ENCODE assay signal across 10 mouse cellular contexts in genomic region chr2:172547807-172548586, GRCm38 (mm10). TPM values are rescaled to one million over a fixed set of nuclear protein-coding genes. Genes with fewer than 3 reads are reported as not detected.
DNase-seq lines count a peak whose midpoint lies in the region; ATAC-seq lines count a peak whose summit lies in the region.
"Had no signal": no experiment of that assay in that cellular context is flagged by ENCODE, and none has a peak within 500 bp of the region (broad histone marks: within the 10 kb centered on the region; RNA-seq: fewer than 3 reads in every experiment).

No protein-coding gene starts in this region.

- intact Hi-C loops in heart, postnatal 10 days (cut with DNase I) = loop anchor here (10.0 kb wide), 1 partner anchor 447 kb away; no protein-coding TSS in a partner anchor

- no peak overlapping the region for H3K9ac ChIP-seq in heart, embryonic 16.5 days (ENCODE audit: low read length)
- H3K9ac ChIP-seq in intestine, embryonic 16.5 days (ENCODE audit: low read depth, low read length) = no peak overlapping the region

- 0 out of 2 replicates have a peak overlapping the region, but pooled peaks have one; percentile 29 for H3K4me2 ChIP-seq in heart, embryonic 16.5 days (ENCODE audit: low read depth, low read length)
- peak overlapping the region; percentile 46; the same call in 1 of the 2 replicates for H3K4me2 ChIP-seq in intestine, embryonic 16.5 days (ENCODE audit: low read depth, low read length)

- WGBS in heart, embryonic 16.5 days = 4% methylated on average over 27 of the region's 27 CpGs
- WGBS in intestine, embryonic 16.5 days = 5% methylated on average over 27 of the region's 27 CpGs

- no peaks in the 10 kb centered on the region for H3K9me3 ChIP-seq in heart, embryonic 16.5 days (replicated peaks; ENCODE audit: control insufficient read depth, low read length)
- no peaks in the 10 kb centered on the region for H3K9me3 ChIP-seq in intestine, embryonic 16.5 days (ENCODE audit: control insufficient read depth, low read length)

- no peak for ATAC-seq in heart, embryonic 16.5 days (replicated peaks; ENCODE audit: extremely low read depth, insufficient read depth, low FRiP score)
- ATAC-seq in intestine, embryonic 16.5 days = no peak

- H3K4me3 ChIP-seq in heart, embryonic 16.5 days (ENCODE audit: low read length) = no peak overlapping the region
- H3K4me3 ChIP-seq in intestine, embryonic 16.5 days (ENCODE audit: low read length) = no peak overlapping the region

- no peaks in the 10 kb centered on the region for H3K36me3 ChIP-seq in heart, embryonic 16.5 days (ENCODE audit: control insufficient read depth, insufficient read depth)
- no peaks in the 10 kb centered on the region for H3K36me3 ChIP-seq in intestine, embryonic 16.5 days (ENCODE audit: control insufficient read depth, insufficient read depth, low read length)

- peaks cover 92% of the 10 kb centered on the region for H3K27me3 ChIP-seq in heart, embryonic 16.5 days (ENCODE audit: control insufficient read depth, insufficient read depth, low read length)
- H3K27me3 ChIP-seq in intestine, embryonic 16.5 days (replicated peaks; ENCODE audit: control insufficient read depth, insufficient read depth, low read length) = peaks cover 87% of the 10 kb centered on the region

- peaks cover 17% of the 10 kb centered on the region; the same call in 1 of the 2 replicates for H3K4me1 ChIP-seq in heart, embryonic 16.5 days (ENCODE audit: control insufficient read depth, insufficient read depth, low read length)
- H3K4me1 ChIP-seq in intestine, embryonic 16.5 days (ENCODE audit: control insufficient read depth, insufficient read depth, low read length) = peaks cover 33% of the 10 kb centered on the region

- DNase-seq in heart, postnatal 10 days = no peak
- peak; percentile 13 for DNase-seq in right cerebral cortex, postnatal 25 days
- DNase-seq in right cerebral cortex, adult 2 months (ENCODE audit: low spot score in 2 of 2) = no peak
- no peak for DNase-seq in layer of hippocampus, adult 11-12 months (ENCODE audit: low spot score)
- DNase-seq in right cerebral cortex, postnatal 4 days = no peak
- no peak for DNase-seq in MN1 (ENCODE audit: low spot score)

- H3K27ac ChIP-seq in heart, embryonic 16.5 days (ENCODE audit: low read length) = no peak overlapping the region
- H3K27ac ChIP-seq in intestine, embryonic 16.5 days (ENCODE audit: low read length) = no peak overlapping the region

RNA-seq across cellular contexts. Expression of gene Tfap2c, which starts 1.4 kb away (rescaled TPM):
- 0.15 and 0.22 TPM in 2 replicates for polyA plus RNA-seq in heart, embryonic 16.5 days (2015; fragmentation: Nextera tagmentation; extraction: Ambion mirVana)
- total RNA-seq in heart, postnatal 10 days (2021) = not detected
- polyA plus RNA-seq in intestine, embryonic 16.5 days (2015; fragmentation: Nextera tagmentation; extraction: Ambion mirVana) = 0.04 and 0.13 TPM in 2 replicates
- total RNA-seq: adrenal gland, postnatal 36 days; hematopoietic stem cell, adult 5-6 weeks had no signal
